Mouse (Mus musculus): ENCODE data around the gene Obsl1.

Gene Obsl1

DNA sequence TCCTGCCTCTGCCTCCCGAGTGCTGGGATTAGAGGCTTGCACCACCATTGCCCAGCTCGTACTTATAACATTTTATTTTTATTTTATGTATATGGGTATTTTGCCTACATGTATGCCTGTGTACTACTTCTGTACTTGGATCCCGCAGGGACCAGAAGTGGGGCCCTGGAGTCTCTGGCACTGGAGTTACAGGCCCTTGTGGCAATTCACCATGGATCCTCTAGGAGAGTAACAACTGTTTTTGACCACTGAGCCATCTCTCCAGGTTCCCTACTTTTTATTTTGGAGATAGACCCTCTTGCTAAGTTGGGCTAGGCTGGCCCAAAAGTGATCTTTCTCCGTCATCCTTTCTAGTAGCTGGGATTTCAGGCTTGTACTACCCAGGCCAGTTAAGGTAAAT, 12.2 kb upstream of the Obsl1 start:
- DNase-seq (ENCODE audit: low spot score), result no peak

DNA sequence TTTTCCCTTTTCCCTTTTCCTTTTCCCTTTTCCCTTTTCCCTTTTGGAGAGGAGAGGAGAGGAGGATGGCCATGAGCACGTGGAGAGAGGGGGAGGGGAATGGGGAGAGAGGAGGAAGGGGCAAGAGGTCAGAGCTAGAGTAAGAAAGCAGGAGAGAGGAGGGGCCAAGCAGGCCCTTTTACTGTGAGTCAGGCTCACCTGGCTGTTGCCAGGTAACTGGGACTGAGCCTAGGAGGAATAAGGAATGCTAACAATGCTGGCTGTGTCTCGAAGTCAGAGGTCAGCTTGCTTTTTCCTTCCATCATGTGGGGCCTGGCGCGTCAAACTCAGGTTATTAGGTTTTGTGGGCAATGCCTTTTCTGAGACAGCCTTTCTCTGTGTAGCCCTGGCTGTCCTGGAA, 11.7 kb upstream of the Obsl1 start:
- no peak for DNase-seq (ENCODE audit: low spot score)

DNA sequence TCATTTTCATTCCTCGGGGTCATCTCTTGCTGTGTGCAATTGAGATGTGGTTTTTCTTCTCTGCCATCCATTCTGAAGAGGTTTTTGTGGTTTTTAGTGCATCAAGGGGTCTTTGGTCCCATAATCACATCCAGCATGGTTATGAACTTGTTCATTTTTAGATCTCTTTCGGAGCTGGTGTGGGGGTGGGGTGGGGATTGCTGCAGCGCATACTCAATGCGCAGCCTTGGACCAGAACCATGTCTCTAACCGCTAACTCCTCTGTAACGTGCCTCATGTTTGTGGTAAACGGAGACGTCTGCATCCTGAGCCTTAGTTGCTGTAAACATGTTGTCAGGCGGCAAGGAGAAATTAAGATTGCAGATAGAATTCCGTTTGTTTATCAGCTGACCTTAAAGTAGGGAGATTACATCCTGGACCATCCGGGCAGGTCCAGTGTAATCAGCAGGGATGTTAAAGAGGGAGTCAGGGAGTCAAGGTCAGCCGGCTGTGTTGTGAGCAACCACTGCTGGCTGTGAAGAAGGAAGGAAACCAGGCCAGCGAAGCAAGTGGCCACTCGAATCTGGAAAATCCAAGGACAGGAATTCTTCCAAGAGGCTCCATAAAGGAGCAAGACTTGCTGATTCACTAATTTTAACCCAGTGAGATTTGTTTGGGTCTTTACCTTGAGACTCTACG, 10.6 kb upstream of the Obsl1 start:
- DNase-seq (ENCODE audit: low spot score), result no peak

DNA sequence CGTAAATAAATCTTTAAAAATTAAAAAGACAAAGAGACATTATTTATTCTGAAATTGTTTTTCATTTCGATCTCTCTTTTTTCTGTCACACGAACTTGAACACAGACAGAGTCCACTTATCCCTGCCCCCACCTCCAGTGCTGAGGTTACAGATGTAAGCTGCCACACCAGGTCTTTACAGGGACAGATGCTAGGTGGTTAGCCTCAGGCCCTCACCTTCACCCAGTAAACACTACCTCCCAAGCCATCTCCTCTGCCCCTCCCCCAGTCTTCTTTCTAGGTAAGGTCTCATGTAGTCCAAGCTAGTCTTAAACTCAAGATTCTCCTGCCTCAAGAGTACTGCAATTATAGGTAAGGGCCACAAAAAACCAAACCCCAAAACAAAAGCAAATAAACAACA, 6.3 kb upstream of the Obsl1 start:
- DNase-seq (ENCODE audit: low spot score), result no peak

DNA sequence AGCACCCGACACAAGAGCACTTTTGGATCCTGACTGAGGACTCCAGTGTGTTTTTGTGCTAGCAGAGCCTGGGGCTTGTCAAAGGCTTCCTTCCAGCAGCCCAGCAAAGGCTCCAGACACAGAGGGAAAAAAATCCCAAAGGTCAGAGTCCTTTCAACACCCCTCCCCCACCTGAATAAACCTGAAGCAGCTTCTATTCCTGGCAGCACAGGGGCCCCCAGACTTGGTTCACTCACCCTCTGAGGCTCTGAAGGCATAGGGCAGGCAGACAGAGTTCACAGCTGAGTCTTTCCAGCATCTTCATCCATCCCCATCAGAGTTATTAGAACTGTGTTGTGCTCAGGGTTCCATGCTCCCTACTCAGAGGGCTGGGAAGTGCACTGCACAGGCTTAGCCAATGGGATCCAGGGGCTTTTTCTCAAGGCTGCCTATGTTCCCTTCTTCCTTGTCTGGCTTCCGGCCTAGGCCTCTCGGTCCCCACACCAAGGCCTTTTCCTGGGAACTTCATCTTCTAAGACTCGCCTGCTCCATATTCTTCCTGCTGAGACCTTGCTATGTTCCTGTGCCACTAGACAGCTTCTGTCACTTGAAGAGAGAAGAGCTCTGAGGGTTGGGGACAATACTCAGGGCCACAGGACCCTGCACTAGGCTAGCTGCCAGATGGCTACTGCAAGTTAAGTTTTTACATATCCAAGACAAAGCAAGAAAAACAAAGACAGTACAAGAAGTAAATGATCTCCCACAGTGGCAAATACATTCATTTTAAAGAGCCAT, 5.4 kb upstream of the Obsl1 start:
- DNase-seq (ENCODE audit: low spot score), result no peak

DNA sequence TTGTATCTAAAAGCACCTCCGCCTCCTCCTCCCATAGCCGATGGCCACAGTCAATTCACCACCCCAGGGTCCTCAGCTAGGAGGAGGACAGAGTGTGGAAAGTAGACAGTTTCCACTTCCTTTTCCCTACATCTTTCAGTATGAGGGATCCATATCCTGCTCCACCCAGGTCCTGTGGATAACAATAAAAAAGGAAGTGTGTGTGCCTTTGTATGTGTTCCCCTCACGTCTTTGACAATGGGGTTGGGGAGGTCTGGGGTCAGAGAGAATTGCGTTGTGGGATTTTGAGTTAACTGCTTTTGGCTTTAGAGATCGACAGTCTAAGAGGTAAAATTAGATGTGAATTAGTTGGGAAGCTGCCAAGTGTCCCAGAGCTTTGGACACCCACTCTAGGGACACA, 3.9 kb upstream of the Obsl1 start:
- no peak for DNase-seq (ENCODE audit: low spot score)

DNA sequence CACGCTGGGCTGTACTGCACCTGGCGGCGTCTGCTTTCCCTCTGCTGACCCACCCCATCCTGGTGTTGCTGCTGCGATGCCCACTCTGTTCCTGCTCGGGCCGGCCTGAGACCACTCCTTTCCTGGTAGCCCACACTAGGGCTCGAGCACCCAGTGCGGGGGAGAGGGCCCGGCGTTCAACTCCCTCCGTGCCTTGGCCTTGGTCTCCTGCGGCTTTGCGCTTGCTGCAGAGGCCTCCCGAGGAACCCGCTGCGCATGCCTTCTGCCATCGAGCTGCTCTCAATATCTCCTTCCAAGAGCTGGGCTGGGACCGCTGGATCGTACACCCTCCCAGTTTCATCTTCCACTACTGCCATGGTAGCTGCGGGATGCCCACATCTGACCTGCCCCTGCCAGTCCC, 3.3 kb upstream of the Obsl1 start:
- DNase-seq (ENCODE audit: low spot score), result no peak

DNA sequence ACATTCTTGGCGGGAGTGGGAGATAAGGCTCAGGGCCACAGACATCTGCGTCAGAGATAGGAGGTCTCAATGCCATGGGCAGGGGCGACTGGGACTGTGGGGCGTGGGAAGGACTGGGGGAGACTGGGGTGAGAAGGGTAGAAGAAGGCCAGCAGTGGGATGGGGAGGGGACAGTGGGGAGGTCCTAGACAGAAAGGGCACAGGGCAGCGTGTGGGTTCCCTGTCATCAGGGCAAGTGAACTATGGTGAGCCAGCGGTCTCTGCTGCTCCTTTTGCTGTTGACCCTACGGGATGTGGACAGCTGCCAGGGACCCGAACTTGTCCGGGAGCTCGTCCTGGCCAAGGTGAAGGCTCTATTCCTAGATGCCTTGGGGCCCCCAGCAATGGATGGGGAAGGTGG, 754 bp upstream of the Obsl1 start, which contains the start of gene Inha:
TSS of gene Inha (plus strand) at position 72 of the 400 bp plus-strand sequence.
- DNase-seq (ENCODE audit: low spot score), result no peak

DNA sequence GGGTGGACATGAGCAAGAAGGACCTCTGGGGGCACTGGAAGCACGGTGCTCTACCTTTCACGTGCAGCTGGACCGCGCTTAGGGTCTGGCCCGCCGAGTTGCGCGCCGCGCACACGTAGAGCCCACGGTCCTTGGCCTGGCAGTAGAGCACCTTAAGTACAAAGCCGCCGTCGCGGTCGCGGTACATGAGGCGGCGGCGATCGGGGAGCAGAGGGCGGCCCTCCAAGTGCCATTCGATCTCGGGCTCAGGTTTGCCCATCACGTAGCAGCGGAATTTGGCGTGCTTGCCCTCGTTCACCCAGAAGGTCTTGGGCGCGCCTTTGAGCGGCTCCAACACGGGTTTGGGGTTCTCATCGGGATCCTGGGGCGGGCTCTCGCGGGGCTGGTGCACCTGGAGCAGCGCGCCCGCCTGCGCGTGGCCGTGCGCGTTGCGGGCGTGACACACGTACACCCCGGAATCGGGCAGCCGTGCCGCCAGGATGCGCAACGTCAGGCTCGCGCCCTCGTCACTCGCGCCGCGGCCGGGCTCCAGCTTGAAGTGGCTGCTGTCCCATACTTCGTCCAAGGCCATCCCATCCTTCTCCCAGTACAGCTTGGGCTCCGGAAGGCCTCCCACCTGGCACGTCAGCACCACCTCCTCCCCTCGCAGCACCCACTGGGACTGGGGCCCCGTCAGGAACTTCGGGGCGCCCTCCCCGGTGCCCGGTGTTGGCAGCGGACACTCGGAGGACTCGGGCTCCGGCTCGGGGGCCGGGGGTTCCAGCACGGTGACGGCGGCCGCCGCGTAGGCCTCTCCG, 895 bp downstream of the Obsl1 start:
- DNase-seq (ENCODE audit: low spot score), result peak; percentile 61

DNA sequence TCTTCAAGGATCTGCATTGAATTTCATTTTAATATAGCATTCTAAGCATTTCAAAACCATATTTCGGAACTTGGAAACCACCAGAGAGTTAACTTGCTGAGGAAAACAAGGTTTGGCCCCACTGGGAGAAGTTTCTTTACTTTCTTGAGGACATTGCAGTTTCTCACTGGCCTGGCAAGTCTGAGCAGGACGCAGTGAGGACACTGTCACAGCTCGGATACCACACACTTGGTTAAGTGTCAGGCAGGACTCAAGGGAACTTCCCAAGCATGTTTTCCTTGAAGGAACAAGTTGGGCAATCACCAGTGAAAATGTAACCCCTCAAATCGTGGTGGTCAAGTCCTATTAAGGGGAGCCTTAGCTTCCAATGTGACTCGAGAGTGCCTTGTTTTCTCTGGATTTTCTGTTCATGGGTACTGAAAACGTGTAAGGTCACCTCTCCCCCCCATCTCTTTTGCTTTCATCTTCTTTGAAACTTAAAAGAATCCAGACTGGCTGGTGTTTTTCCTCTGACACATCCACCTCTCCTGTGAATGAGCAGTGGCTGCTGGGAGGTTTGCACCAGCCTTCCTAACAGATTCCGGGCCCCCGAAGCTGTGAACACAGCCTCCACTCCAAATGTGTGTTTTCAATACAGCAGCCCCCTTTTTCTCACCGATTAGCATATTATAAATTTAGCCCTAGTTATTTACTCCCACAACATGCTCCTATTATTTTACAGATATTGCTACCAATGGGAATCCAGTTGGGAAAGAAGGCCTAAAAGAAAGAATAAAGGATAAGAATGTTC, 1.8 kb downstream of the Obsl1 start:
- DNase-seq (ENCODE audit: low spot score), result no peak

DNA sequence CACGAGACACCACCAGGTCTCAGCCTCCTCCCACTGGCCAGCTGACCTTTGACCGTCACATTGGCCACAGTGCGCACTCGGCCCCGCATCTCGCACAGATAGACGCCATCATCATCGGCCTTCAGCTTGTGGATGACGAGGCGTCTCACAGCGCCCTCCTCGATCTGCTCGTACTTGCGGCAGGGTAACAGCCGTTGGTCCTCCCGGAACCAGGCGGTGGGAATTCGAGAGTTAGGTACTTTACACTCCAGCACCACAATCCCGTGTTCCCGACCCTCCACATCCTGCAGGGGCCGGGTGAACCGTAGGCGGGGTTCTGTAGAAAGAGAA, 2.6 kb downstream of the Obsl1 start:
- no peak for DNase-seq (ENCODE audit: low spot score)

DNA sequence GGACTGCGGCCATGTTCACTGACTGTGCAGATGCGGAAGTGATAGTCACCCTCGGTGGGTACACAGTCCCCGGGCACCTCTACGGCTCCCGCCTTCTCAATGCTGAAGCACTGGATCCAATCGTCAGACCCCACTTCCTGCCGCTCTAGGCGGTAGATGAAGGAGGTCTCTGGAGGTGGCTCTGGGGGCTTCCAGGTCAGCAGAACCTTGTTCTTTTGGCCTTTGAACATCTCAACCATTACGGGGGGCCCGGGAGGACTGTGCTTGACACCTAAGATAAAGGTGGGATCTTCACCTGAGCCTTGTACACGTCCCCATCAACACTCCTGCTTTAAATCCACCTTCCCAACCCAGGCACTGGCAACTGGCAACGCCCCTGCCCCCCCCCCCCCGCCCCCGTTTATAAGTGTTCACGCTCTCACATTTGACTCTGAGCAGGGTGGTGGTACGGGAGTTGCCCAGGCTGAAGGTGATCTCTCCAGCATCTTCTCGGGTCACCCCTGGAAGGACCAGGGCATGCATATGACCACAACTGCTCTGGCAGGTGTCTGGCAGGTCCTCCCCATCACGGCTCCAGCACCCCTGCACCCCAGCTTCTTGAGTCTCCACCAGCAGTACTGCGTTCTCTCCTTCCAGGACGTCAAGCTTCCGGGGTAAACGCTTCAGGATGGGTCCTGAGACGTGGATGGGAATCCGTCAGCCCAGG, 3.2 kb downstream of the Obsl1 start:
- no peak for DNase-seq (ENCODE audit: low spot score)

DNA sequence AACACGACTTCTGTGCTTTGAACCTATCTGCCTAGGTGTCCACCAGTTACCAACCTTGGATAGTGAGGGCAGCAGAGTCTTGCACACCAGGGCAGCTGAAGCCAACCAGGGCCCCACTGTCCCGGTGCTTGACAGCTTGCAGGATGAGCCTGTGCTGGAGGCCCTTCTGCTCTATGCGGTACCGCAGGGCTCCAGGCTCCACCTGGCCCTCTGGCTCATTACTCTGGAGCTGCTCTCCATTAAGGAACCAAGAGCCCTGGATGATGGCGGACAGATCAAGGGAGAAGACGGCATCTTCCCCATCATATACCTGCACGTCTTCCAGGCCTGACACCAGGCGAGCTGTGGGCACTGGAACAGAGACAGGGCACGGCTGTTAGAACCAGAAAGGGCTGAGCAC, 4.3 kb downstream of the Obsl1 start:
- DNase-seq (ENCODE audit: low spot score), result no peak

DNA sequence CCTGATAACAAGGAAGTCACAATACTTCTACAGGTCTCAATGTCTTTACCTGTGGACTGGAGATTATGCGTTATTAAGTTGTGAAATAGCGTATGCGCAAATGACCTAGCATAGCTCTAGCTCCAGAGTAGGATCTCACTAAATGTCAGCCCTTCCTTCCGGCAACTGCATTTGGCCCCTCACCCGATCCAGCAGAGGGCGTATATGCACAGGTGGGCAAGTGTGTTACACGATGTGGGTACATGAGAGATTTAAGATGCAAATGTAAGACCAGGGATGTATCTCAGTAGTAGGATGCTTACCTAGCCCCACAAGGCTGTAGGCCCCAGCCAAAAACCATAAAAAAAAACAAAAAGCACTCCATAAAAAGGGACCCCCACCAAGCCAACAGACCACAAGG, 6.8 kb downstream of the Obsl1 start:
- no peak for DNase-seq (ENCODE audit: low spot score)

DNA sequence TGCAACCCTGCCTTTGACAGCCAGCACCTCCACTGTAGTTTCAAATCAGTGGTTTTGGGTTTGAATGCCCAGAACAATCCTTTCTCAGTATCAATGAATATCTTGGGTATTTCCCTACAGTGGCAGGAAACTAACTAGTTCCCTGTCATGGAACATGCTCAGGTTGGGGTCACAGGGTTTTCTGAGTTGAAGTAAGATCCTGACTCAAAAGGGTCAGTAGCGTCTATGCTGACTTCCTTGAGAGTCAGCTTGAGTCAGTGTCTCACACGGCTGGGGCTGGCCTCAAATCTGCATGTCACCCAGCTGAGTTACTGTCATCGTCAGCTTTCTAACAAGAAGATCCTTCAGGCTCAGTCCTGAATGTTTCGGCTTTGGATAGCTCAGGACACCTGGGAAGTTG, 7.4 kb downstream of the Obsl1 start:
- DNase-seq (ENCODE audit: low spot score), result no peak

DNA sequence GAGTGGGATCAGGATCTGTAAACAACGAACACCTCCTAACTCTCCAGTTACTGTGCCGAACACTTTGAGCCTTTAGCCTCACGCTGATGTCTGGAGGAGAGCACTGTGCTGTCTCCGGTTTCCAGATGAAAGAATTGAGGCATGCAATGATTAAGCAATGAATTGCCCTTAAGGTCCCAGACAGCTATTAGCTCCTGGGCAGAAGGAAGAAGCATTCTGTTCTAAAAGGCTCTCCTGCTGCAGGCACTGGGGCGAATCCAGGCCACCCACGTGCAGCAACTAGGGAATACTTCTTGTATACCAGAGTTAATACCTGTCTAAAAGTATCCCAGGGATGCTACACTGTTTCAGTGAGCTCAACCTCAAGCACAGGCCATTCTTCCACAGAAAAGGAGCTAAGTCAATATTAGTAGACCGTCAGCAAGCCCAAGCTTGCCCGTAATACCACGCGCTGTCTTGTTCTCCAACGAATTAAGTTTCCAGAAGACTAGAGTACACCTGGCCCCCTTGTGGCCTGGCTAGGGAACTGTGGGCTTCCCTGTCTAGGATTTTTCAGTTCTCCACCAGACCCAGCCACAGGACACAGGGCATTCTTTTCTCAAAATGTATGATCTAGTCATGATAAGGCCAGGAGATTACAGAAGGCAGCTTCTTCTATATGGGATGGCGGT, 11.2 kb downstream of the Obsl1 start:
- peak; percentile 33 for DNase-seq (ENCODE audit: low spot score)

DNA sequence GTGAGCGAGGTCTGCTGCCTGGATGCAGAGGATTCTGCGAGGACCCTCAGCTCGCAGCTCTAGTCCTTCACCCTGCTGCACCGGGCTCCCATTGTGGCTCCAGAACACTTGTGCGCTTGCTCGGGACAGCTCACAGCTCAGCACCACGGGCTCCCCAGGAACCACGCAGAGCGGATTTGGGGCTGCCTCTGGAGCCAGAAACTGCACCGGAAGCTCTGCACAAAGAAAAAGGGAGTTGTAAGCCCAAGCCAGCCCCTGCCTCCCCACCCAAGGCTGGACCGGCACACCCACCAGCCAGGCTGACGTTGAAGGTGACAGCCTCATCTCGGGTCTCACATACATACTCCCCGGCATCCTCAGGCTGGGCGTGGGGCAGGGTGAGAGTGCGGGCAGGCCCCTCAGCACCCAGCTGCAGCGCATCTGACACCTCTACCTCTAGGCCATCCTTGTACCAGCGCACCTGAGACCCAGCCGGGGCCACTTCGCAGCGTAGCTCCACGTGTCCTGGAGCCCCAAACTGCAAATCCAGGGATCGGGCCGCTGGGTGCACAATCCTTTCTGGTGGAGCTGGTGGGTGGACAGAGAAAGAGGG, 13.6 kb downstream of the Obsl1 start:
- no peak for DNase-seq (ENCODE audit: low spot score)

DNA sequence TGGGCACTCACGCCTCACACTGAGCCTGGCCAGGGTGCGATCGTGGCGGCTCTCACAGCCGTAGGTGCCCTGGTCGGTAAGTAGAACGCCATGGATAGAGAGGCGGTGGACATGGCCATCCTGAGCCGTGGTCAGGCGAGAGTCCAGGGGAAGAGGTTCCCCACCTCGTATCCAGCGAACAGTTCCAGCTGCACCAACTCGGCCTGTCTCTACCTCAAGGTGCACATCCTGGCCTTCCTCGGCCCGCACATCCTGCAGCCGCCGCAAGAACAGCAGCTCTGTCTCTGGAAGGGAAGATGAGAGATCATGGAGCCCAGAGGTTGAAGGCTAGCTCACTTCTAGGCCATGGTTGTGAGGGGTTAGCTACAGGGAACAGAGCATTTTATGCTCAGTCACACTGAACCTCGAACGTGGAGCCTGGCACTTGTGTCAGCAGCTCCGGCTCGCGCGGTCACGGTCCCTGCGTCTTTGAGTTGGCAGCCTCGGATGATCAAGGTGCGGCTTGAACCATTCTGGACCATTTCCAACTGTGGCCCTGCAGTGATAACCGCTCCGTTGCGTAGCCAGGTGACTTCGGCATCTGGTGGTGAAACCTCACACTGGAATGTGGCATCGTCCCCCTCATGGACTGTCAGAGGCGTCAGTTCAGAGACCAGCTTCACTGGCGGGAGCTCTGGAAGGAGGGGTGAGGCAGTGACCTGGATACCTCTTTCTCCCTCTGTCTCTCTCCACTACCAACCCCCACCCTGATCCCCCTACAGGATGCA, 15.3 kb downstream of the Obsl1 start:
- no peak for DNase-seq (ENCODE audit: low spot score)

DNA sequence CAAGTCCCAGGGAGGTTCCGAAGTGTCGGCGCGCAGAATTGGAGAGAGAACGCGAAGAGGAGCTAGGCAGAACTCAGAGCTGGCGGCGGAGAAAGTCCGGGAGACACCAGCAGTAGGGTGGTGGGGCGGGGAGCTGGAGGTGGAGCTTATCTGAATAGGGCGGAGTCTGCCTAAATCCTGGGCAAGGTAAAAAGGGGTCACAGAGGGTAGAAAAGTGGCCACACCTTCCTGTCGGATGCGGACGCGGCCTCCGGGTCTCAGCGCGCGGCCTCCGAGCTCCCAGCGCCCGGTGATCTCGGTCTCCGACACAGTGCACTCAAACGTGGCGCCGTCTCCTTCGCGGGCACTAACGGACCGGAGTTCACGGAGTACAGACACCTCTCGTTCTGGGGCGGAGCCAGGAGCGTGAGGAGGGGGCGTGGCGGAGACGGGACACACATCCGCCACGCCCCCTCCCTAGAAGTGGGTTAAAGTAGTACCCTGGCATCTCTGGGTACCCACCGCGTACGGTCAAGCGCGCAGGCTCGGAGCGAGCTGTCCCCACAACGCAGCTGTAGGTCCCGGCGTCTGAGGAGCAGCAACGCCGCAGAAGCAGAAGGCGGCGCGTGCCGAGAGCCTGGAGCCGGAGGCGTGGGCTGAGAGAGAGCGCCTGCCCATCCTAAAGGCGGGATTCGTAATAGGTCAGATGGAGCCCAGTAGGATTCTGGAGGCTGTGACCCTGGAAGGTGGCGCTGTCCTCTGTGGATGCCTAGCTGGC, 18.7 kb downstream of the Obsl1 start:
- DNase-seq (ENCODE audit: low spot score), result peak; percentile 62

All from urinary bladder, postnatal 25 days (tissue).